Mouse (Mus musculus): ENCODE data around the gene Agap2. TPM values are rescaled to one million over a fixed set of nuclear protein-coding genes. Genes with fewer than 3 reads are reported as not detected.
"Not testable (repeated sequence)": the region's sequence is repeated elsewhere in the genome, so short reads cannot be mapped to it uniquely, and the experiment has no call there.

Agap2 gene
- polyA plus RNA-seq, 1 experiment, result 15.6 TPM

GRCm38 (mm10) chr10:127059174-127059967, 15.7 kb upstream of the Agap2 start:
- WGBS, result 1% methylated on average over 57 of the region's 92 CpGs
- Histone ChIP-seq H3K27ac (ENCODE audit: insufficient read depth, low read depth, low read length) (no peak overlapping the region), H3K27me3 (ENCODE audit: control insufficient read depth, insufficient read depth, low read length) (peaks cover 9% of the 10 kb centered on the region), H3K36me3 (ENCODE audit: control insufficient read depth, insufficient read depth, low read length) (peaks cover 6% of the 10 kb centered on the region; the same call in 1 of the 2 replicates), H3K4me1 (ENCODE audit: control insufficient read depth, insufficient read depth, insufficient read length, low read length) (peaks cover 9% of the 10 kb centered on the region), H3K4me3 (ENCODE audit: low read depth, low read length) (peak overlapping the region; percentile 75)
- TF ChIP-seq POLR2A (IDR thresholded peaks at IDR 0.05; ENCODE audit: low read depth, low read length), result no peak
- no peak for TF ChIP-seq CTCF (IDR thresholded peaks at IDR 0.05; ENCODE audit: extremely low read depth, insufficient read length, insufficient replicate concordance, low read depth, low read length)

GRCm38 (mm10) chr10:127059968-127060916, 14.8 kb upstream of the Agap2 start, which contains the start of gene March9:
Gene March9, minus strand, starts transcription at chr10:127060184.
- H3K27ac ChIP-seq (ENCODE audit: insufficient read depth, low read depth, low read length), result no peak within 1 kb of the TSS
- 1% methylated on average over 61 of the region's 72 CpGs for WGBS

GRCm38 (mm10) chr10:127061085-127061484, 14.0 kb upstream of the Agap2 start:
- TF ChIP-seq POLR2A (IDR thresholded peaks at IDR 0.05; ENCODE audit: low read depth, low read length) (no peak), CTCF (IDR thresholded peaks at IDR 0.05; ENCODE audit: extremely low read depth, insufficient read length, insufficient replicate concordance, low read depth, low read length) (no peak)
- Histone ChIP-seq H3K4me1 (ENCODE audit: control insufficient read depth, insufficient read depth, insufficient read length, low read length) (peaks cover 13% of the 10 kb centered on the region), H3K27ac (ENCODE audit: insufficient read depth, low read depth, low read length) (no peak overlapping the region), H3K4me3 (ENCODE audit: low read depth, low read length) (no peak overlapping the region), H3K27me3 (ENCODE audit: control insufficient read depth, insufficient read depth, low read length) (peaks cover 9% of the 10 kb centered on the region), H3K36me3 (ENCODE audit: control insufficient read depth, insufficient read depth, low read length) (peaks cover 11% of the 10 kb centered on the region)
- WGBS, result 79% methylated on average over 5 of the region's 5 CpGs

More at GRCm38 (mm10) chr10:127059968-127060916, 14.8 kb upstream of the Agap2 start, which contains the start of gene March9:
- Histone ChIP-seq H3K36me3 (ENCODE audit: control insufficient read depth, insufficient read depth, low read length) (peaks cover 10% of the 10 kb centered on the region), H3K4me3 (ENCODE audit: low read depth, low read length) (peak within 1 kb of the TSS; percentile 75), H3K4me1 (ENCODE audit: control insufficient read depth, insufficient read depth, insufficient read length, low read length) (peaks cover 11% of the 10 kb centered on the region), H3K27me3 (ENCODE audit: control insufficient read depth, insufficient read depth, low read length) (peaks cover 9% of the 10 kb centered on the region)
- TF ChIP-seq CTCF (IDR thresholded peaks at IDR 0.05; ENCODE audit: extremely low read depth, insufficient read length, insufficient replicate concordance, low read depth, low read length), result no peak
- TF ChIP-seq POLR2A (IDR thresholded peaks at IDR 0.05; ENCODE audit: low read depth, low read length), result no peak

DNA sequence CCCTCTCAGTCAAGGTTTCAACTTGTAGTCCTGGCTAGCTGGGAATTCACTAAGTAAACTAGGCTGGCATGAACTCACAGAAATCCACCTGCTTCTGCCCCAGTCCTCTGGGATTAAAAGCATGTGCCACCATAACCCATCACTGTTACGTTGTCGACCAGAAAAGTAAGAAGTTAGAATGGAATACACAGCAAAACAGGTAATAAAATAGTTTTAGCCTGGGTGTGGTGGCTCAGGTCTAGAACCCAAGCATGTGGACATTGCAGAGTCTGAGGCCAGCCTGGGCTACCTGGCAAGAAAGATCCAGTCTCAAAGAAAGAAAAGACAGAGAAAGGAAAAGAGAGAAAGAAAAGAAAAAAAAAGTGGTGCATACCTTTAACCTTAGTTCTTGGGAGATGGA, 13.6 kb upstream of the Agap2 start:
- WGBS, result 79% methylated on average over 2 of the region's 2 CpGs
- Histone ChIP-seq H3K27me3 (ENCODE audit: control insufficient read depth, insufficient read depth, low read length) (peaks cover 9% of the 10 kb centered on the region), H3K4me1 (ENCODE audit: control insufficient read depth, insufficient read depth, insufficient read length, low read length) (peaks cover 15% of the 10 kb centered on the region), H3K4me3 (ENCODE audit: low read depth, low read length) (no peak overlapping the region), H3K27ac (ENCODE audit: insufficient read depth, low read depth, low read length) (no peak overlapping the region), H3K36me3 (ENCODE audit: control insufficient read depth, insufficient read depth, low read length) (peaks cover 8% of the 10 kb centered on the region)
- TF ChIP-seq POLR2A (IDR thresholded peaks at IDR 0.05; ENCODE audit: low read depth, low read length) (no peak), CTCF (IDR thresholded peaks at IDR 0.05; ENCODE audit: extremely low read depth, insufficient read length, insufficient replicate concordance, low read depth, low read length) (no peak)

DNA sequence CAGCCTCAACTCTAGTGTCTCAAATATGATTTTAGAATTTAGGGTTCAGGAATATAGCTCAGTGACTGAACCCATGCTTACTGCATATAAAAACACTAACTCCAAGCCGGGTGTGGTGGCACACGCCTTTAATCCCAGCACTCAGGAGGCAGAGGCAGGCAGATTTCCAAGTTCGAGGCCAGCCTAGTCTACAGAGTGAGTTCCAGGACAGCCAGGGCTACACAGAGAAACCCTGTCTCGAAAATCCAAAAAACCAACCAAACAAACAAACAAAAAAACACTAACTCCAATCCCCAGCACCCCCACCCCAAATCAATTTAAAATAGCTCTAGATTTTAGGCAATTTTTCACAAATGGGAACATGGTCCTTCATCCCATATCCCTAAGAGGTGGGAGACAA, 13.0 kb upstream of the Agap2 start:
- WGBS, result 75% methylated on average over 4 of the region's 4 CpGs
- not testable (repeated sequence) for H3K27me3 ChIP-seq (ENCODE audit: control insufficient read depth, insufficient read depth, low read length); H3K27ac ChIP-seq (ENCODE audit: insufficient read depth, low read depth, low read length); H3K4me3 ChIP-seq (ENCODE audit: low read depth, low read length)
- Histone ChIP-seq H3K36me3 (ENCODE audit: control insufficient read depth, insufficient read depth, low read length) (peaks cover 13% of the 10 kb centered on the region), H3K4me1 (ENCODE audit: control insufficient read depth, insufficient read depth, insufficient read length, low read length) (peaks cover 19% of the 10 kb centered on the region)

- Histone ChIP-seq H3K4me1 (ENCODE audit: control insufficient read depth, insufficient read depth, insufficient read length, low read length) (peaks cover 19% of the 10 kb centered on the region), H3K27me3 (ENCODE audit: control insufficient read depth, insufficient read depth, low read length) (peaks cover 9% of the 10 kb centered on the region), H3K36me3 (ENCODE audit: control insufficient read depth, insufficient read depth, low read length) (peaks cover 17% of the 10 kb centered on the region), H3K4me3 (ENCODE audit: low read depth, low read length) (no peak overlapping the region), H3K27ac (ENCODE audit: insufficient read depth, low read depth, low read length) (no peak overlapping the region)
- TF ChIP-seq CTCF (IDR thresholded peaks at IDR 0.05; ENCODE audit: extremely low read depth, insufficient read length, insufficient replicate concordance, low read depth, low read length) (no peak), POLR2A (IDR thresholded peaks at IDR 0.05; ENCODE audit: low read depth, low read length) (no peak)
- WGBS, result 66% methylated on average over 5 of the region's 5 CpGs
Measured at GRCm38 (mm10) chr10:127062503-127062902, 12.6 kb upstream of the Agap2 start.
